Mouse (Mus musculus): ENCODE results near the gene Chrnb1.
A peak's percentile ranks its signal among the peaks of the same experiment; 100 is the strongest.

DNA sequence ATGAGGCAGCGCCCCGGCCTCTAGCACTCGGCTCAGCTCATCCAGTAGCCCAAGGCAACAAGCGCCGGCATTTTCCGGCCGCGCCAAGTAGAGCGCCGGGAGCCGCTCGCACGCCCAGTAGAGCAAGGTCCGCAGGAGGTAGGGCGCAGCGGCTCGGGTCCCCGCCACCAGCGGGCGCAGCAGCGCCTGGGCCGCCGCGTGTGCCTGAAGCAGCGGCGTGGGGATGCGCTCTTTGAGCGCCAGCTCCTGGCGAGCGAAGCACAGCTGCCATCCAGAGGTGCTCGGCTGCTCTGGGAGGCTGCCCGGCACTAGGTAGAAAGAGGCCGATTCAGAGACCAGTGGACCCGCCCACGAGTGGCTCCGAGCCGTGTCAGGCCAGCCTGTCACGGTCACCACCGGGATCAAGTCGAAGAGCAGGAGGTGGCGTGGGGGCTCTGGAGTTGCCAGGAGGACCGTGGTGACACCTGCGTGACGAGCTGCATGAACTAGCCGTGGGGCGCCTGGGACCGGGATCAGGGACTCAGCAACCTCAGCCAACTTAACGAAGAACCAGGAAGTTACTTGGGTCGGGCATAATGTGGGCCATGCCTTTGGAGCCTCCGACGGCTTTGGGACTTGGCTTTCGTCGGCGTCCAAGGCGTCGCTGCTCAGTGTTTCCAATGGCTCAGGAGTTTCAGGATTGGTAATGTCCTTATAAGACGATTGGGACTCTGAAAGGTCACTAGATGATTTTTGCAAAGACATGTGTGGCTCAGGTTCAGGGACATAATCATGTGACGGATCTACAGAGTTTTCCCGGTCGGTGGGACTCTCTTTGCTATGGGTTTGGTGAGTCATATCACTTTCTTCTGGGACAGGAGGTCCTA, 8.3 kb upstream of the Chrnb1 start:
- peak; percentile 65 for TF ChIP-seq CTCF (IDR thresholded peaks at IDR 0.05; ENCODE audit: low read depth)
- TF ChIP-seq EP300 (IDR thresholded peaks at IDR 0.05; ENCODE audit: low read depth), result no peak

All from heart, postnatal 0 days (tissue).